Mouse (Mus musculus) G1E (cell line): ENCODE data around the gene Pip5k1b.
A peak's percentile ranks its signal among the peaks of the same experiment; 100 is the strongest.

Experiments
- CTCF ChIP-seq: IDR thresholded peaks from 2 replicates; pipeline ENCODE4 v1.5.1; 2012; ENCODE audit warnings: low read depth, low read length, inconsistent platforms, mixed read lengths
- GATA2 ChIP-seq: IDR thresholded peaks from 2 replicates; pipeline ENCODE4 v1.6.1; 2012; ENCODE audit warnings: low read depth, low read length, inconsistent platforms, borderline replicate concordance

DNA sequence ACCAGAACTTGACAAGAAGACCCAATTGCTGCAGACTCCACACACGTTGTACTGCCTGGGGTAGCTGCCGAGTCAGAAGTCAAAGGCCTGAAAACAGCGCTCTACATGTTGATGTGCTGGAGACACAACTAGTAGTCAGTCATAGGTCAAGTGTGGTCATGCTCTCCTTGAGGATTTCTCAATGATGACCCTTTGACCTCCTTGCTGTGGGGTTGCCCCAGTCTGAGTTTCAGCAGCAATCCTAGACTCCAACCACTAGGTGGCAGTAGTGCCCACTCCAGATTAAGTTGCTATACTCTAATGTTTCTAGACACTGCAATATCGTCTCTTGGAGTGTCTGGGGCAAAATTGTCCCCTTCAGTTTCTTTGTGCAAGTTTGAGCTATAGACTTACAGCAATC lies 271.5 kb downstream of the Pip5k1b start:
- TF ChIP-seq GATA2, result no peak
- peak; percentile 85 for TF ChIP-seq CTCF
